Mouse (Mus musculus) testis, adult 2 months (tissue): Measurements from ENCODE around the gene Cracr2a.

Experiments used
- CTCF ChIP-seq: fragments of 200-500 bp; IDR thresholded peaks from 2 replicates; pipeline ENCODE4 v1.5.1; 2012; ENCODE audit warnings: low read depth, mild to moderate bottlenecking, inconsistent platforms, low read length, moderate library complexity; ENCODE audit not compliant: control insufficient read depth, insufficient read depth, insufficient replicate concordance
- POLR2A ChIP-seq: fragments of 200-500 bp; IDR thresholded peaks from 2 replicates; pipeline ENCODE4 v1.6.1; 2012; ENCODE audit warnings: low read depth, mild to moderate bottlenecking, inconsistent platforms, low read length, moderate library complexity; ENCODE audit not compliant: control insufficient read depth

GRCm38 (mm10) chr6:127661717-127662292 lies 100.7 kb downstream of the Cracr2a start:
- no peak for TF ChIP-seq CTCF
- TF ChIP-seq POLR2A = no peak
